Mouse (Mus musculus) hematopoietic multipotent progenitor cell, adult 10-12 weeks (in vitro differentiated cells): ENCODE measurements around the gene Gm3278. TPM values are rescaled to one million over a fixed set of nuclear protein-coding genes. Genes with fewer than 3 reads are reported as not detected.

Source experiments
- polyA plus RNA-seq: library from polyadenylated mRNA; stranded (reverse); fragments of >175 nt; gene quantifications from 2 replicates; pipeline ENCODE4 v1.2.3, GENCODE M21; 2012; ENCODE audit warnings: low replicate concordance

Gm3278 gene
- not detected in 2 replicates for polyA plus RNA-seq

DNA sequence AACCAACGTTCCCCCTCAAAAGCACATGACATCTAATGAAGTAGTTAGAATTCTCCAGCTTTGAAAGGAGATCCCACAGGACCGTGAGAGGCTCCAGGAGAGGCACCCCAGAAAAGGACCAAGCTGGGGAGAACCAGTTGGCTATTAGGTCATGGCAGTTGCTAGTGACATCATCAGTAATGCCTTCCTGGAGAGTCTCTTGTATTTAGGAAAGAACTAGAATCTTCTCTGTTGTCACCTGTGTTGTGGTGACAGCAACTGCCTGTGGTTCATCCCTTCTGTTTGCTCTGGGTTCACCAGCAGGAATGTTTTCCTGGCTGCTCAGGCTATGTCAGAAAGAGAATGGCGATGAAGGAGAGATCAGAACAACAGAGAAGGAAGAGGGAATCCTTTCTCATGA, at the start of gene Gm3278:
Gm3278 (plus strand) TSS at position 301 of the 400 bp plus-strand sequence.

DNA sequence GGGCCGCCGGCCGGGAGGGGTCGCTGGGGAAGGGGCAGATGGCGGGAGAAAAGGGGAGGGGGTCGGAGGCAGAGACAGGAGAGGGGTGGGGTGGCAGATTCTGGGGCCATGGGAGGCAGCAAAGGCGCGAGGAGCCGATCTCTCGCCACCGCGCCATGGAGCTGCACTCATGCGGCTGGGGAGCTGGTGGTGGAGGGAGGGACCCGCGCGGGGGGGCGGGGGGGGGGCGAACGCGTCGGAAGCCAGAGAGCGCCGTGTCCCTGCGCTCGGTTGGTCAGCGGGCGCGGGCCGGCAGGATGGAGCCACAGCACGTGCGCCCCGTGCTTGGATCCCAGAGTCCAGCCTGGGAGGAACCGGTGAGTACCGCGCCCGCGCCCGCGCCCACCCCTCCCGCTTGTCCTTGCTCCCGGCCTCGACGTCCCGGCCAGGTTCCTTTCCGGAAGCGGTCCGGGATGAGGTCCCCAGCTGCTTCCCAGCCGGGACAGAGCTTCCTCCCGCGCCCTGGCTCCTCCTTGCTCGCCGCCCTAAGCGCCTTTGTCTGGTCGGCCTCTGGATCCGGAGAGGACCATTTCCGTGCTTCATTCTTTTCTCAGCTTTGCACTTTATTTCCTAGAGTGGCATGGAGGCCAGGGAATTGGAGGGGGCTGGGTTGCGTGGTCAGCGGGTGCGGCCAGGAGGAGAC, 36.8 kb upstream of the Gm3278 start, which contains the start of gene Gm3264:
Gm3264 (plus strand) TSS at position 278 of the 682 bp plus-strand sequence.

Other genes with a start within 250 kb of the Gm3278 start
- gene Gm3239, start 228.2 kb upstream of the Gm3278 start, polyA plus RNA-seq: not detected in 2 replicates
- gene Gm7876, start 183.2 kb upstream of the Gm3278 start, polyA plus RNA-seq: not detected in 2 replicates
- not detected in 2 replicates for gene Gm3252, start 165.6 kb upstream of the Gm3278 start, polyA plus RNA-seq
- gene Gm9602, start 116.1 kb upstream of the Gm3278 start, polyA plus RNA-seq: not detected in 2 replicates
- not detected in 2 replicates for gene Gm3269, start 54.3 kb upstream of the Gm3278 start, polyA plus RNA-seq
- gene Gm3264, start 36.8 kb upstream of the Gm3278 start, polyA plus RNA-seq: not detected in 2 replicates
- not detected in 2 replicates for gene Gm8297, start 91.5 kb downstream of the Gm3278 start, polyA plus RNA-seq
- gene Gm3298, start 123.5 kb downstream of the Gm3278 start, polyA plus RNA-seq: not detected in 2 replicates
- gene 4930555G01Rik, start 158.2 kb downstream of the Gm3278 start, polyA plus RNA-seq: not detected in 2 replicates
- not detected in 2 replicates for gene Gm8281, start 178.6 kb downstream of the Gm3278 start, polyA plus RNA-seq
- not detected in 2 replicates for gene Gm8279, start 239.1 kb downstream of the Gm3278 start, polyA plus RNA-seq